Mouse (Mus musculus) hindbrain, embryonic 16.5 days (tissue): Measurements from ENCODE around the gene Icmt. TPM values are rescaled to one million over a fixed set of nuclear protein-coding genes. Genes with fewer than 3 reads are reported as not detected.

Source experiments
- ATAC-seq: fragments of 200-750 bp; cut with Nextera tagmentation; 2 replicates; pipeline ENCODE4 v1.8.0; 2017; ENCODE audit warnings: moderate TSS enrichment, moderate library complexity
- H3K27ac ChIP-seq: fragments of 300-500 bp; sonication (generic); 2 replicates; pipeline ENCODE4 v1.5.1; 2014; ENCODE audit warnings: low read depth, mild to moderate bottlenecking, control low read depth, low read length, moderate library complexity
- H3K27me3 ChIP-seq: fragments of 300-500 bp; sonication (generic); replicated peaks from 2 replicates; pipeline ENCODE4 v1.6.1; 2014; ENCODE audit warnings: low read length; ENCODE audit not compliant: control insufficient read depth, insufficient read depth
- H3K36me3 ChIP-seq: fragments of 300-500 bp; sonication (generic); 2 replicates; pipeline ENCODE4 v1.6.1; 2014; ENCODE audit warnings: mild to moderate bottlenecking, low read length, moderate library complexity, mixed read lengths; ENCODE audit not compliant: control insufficient read depth, insufficient read depth
- H3K4me1 ChIP-seq: fragments of 300-500 bp; sonication (generic); 2 replicates; pipeline ENCODE4 v1.6.1; 2014; ENCODE audit warnings: low read depth, low read length; ENCODE audit not compliant: control insufficient read depth, insufficient read depth
- H3K4me2 ChIP-seq: fragments of 300-500 bp; sonication (generic); 2 replicates; pipeline ENCODE4 v1.6.1; 2014; ENCODE audit warnings: mild to moderate bottlenecking, low read length, control low read depth, moderate library complexity
- H3K4me3 ChIP-seq: fragments of 300-500 bp; sonication (generic); 2 replicates; pipeline ENCODE4 v1.5.1; 2014; ENCODE audit warnings: mild to moderate bottlenecking, low read length, control low read depth, moderate library complexity
- H3K9ac ChIP-seq: fragments of 300-500 bp; sonication (generic); 2 replicates; pipeline ENCODE4 v1.6.1; 2014; ENCODE audit warnings: low read depth, mild to moderate bottlenecking, control low read depth, low read length, moderate library complexity
- H3K9me3 ChIP-seq: fragments of 300-500 bp; sonication (generic); 2 replicates; pipeline ENCODE4 v1.6.1; 2014; ENCODE audit warnings: mild to moderate bottlenecking, low read length, moderate library complexity; ENCODE audit not compliant: control insufficient read depth
- WGBS: fragments of 180-500 bp; shearing (Covaris S2); extraction: QIAGEN DNeasy Blood & Tissue Kit; methylation state at CpG from one replicate; pipeline ENCODE4 v1.1.7; 2014; 5-methylcytosine and 5-hydroxymethylcytosine counted together
- polyA plus RNA-seq: library from polyadenylated mRNA; unstranded; fragments of >200 nt; fragmentation: Nextera tagmentation; extraction: Ambion mirVana; gene quantifications from 2 replicates; pipeline ENCODE4 v1.2.1, GENCODE M21; 2015

The Icmt gene
- polyA plus RNA-seq, 1 experiment from 2014 or later, result 17.2 TPM

DNA sequence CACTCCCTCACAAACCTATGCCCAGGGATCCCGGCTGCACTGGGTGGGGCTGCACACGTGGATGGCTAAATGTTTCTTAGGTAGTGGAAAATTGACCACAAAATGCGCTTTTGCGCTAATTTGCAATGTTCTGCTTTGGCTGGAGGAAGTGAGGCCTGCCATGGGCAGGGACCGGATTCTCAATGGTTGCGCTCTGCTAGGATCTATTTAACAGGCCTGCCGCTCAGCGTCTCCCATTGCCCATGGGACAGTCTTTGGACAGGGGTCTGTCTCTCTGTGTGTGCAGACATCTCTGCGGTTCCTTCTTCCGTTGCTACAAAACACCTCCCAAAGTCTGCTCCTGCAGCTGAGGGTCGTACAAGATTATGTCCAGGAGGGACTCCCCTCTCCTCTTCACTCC lies 6.0 kb upstream of the Icmt start:
- peaks cover 27% of the 10 kb centered on the region for H3K4me1 ChIP-seq
- H3K4me3 ChIP-seq, result no peak overlapping the region
- H3K9ac ChIP-seq, result peak overlapping the region; percentile 59; the same call in 1 of the 2 replicates
- ATAC-seq, result no peak
- H3K27ac ChIP-seq, result no peak overlapping the region
- H3K27me3 ChIP-seq, result peaks cover 60% of the 10 kb centered on the region
- no peaks in the 10 kb centered on the region for H3K36me3 ChIP-seq
- 11% methylated on average over 11 of the region's 11 CpGs for WGBS
- no peaks in the 10 kb centered on the region for H3K9me3 ChIP-seq
- peak overlapping the region; percentile 61 for H3K4me2 ChIP-seq

GRCm38 (mm10) chr4:152291562-152291961 lies 5.5 kb upstream of the Icmt start, which contains the start of gene Hes3:
Gene Hes3 (minus strand): TSS chr4:152291662.
- ATAC-seq, result no peak
- H3K9me3 ChIP-seq, result no peaks in the 10 kb centered on the region
- H3K4me1 ChIP-seq, result peaks cover 23% of the 10 kb centered on the region
- H3K27ac ChIP-seq, result no peak within 1 kb of the TSS
- 12% methylated on average over 6 of the region's 6 CpGs for WGBS
- peaks cover 59% of the 10 kb centered on the region for H3K27me3 ChIP-seq
- peak within 1 kb of the TSS; percentile 59 for H3K9ac ChIP-seq
- H3K4me3 ChIP-seq, result peak within 1 kb of the TSS; percentile 31
- peak within 1 kb of the TSS; percentile 61 for H3K4me2 ChIP-seq
- no peaks in the 10 kb centered on the region for H3K36me3 ChIP-seq

- H3K4me2 ChIP-seq, result no peak overlapping the region
- H3K36me3 ChIP-seq, result no peaks in the 10 kb centered on the region
- H3K4me1 ChIP-seq, result peaks cover 18% of the 10 kb centered on the region
- ATAC-seq, result peak; percentile 40; the same call in 1 of the 2 replicates
- WGBS, result 7% methylated on average over 12 of the region's 12 CpGs
- no peaks in the 10 kb centered on the region for H3K9me3 ChIP-seq
- H3K27me3 ChIP-seq, result peaks cover 54% of the 10 kb centered on the region
- no peak overlapping the region for H3K27ac ChIP-seq
- H3K9ac ChIP-seq, result no peak overlapping the region
- H3K4me3 ChIP-seq, result no peak overlapping the region
Observed at GRCm38 (mm10) chr4:152292102-152292765, 4.8 kb upstream of the Icmt start.

DNA sequence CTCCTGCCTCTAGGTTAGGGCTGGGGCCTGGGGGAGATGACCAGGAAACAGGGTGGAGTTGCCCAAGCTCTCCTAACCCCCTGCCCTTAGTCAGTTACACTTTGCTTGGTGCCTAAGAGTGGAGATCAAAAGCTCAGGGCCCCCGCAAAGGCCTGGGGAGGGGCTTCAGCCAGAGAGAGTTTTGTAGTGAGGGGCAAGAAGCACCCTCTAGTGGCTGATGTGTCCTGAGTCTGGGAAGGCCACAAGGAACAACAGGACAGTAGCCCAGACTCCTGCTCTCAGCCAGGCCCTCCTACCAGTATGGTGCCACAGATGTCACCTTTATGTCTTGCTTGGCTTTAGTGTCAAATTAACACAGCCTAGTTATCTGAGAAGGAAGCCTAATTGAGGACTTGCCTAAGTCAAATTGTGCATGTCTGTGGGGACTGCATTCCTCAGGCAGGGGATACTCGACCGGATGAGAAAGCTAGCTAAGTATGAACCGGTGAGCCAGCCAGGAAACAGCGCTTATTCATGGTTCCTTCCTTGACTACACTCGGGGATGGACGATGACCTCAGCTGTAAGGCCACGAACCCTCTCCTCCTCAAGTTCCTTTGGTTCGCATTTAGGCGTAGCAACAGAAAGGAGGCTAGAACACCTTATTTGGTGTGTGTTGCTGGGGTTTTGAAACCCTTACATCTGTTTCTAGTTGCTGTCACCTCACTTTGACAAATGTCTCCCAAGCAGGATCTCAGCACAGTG lies 2.7 kb upstream of the Icmt start:
- peaks cover 46% of the 10 kb centered on the region for H3K27me3 ChIP-seq
- peaks cover 29% of the 10 kb centered on the region for H3K4me1 ChIP-seq
- ATAC-seq, result no peak

GRCm38 (mm10) chr4:152295916-152296315 lies 1.1 kb upstream of the Icmt start:
- H3K4me2 ChIP-seq, result no peak overlapping the region
- ATAC-seq, result no peak
- no peak overlapping the region for H3K4me3 ChIP-seq
- peaks cover 18% of the 10 kb centered on the region for H3K4me1 ChIP-seq
- H3K9ac ChIP-seq, result no peak overlapping the region
- H3K27me3 ChIP-seq, result peaks cover 35% of the 10 kb centered on the region
- H3K36me3 ChIP-seq, result peaks cover 3% of the 10 kb centered on the region
- H3K9me3 ChIP-seq, result no peaks in the 10 kb centered on the region
- 61% methylated on average over 4 of the region's 4 CpGs for WGBS
- no peak overlapping the region for H3K27ac ChIP-seq

More for the DNA sequence above, 2.7 kb upstream of the Icmt start:
- Histone ChIP-seq H3K9ac (no peak overlapping the region), H3K4me3 (no peak overlapping the region), H3K27ac (no peak overlapping the region), H3K9me3 (no peaks in the 10 kb centered on the region), H3K36me3 (no peaks in the 10 kb centered on the region), H3K4me2 (no peak overlapping the region)
- WGBS, result 52% methylated on average over 10 of the region's 10 CpGs

GRCm38 (mm10) chr4:152296371-152296770 lies 656 bp upstream of the Icmt start:
- no peak for ATAC-seq
- Histone ChIP-seq H3K4me3 (peak overlapping the region; percentile 88), H3K27me3 (peaks cover 31% of the 10 kb centered on the region), H3K4me2 (peak overlapping the region; percentile 65), H3K36me3 (peaks cover 3% of the 10 kb centered on the region), H3K4me1 (peaks cover 16% of the 10 kb centered on the region), H3K9me3 (no peaks in the 10 kb centered on the region), H3K27ac (no peak overlapping the region), H3K9ac (peak overlapping the region; percentile 55)
- 19% methylated on average over 8 of the region's 8 CpGs for WGBS

DNA sequence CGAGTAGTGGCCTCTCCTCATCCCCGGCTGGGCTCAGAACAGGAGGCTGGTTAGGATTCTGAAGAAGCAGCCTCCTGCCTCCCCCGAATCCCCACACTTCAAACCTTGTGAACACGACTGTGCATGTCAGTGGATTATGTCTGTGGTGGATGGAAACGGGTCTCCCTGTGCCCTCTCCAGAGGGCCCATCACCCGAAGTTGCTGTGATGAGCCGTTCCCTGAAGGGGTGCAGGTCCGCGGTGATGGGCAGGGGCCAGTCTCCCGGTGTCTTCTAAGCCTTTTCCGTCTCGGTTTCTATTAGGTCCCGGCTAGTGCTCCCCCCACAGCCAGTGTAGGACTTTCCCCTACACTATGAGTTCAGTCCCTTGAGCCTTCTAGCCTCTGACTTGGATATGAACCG lies 1.8 kb downstream of the Icmt start:
- 89% methylated on average over 14 of the region's 14 CpGs for WGBS
- peaks cover 10% of the 10 kb centered on the region for H3K36me3 ChIP-seq
- no peak for ATAC-seq

GRCm38 (mm10) chr4:152300375-152300774 lies 3.3 kb downstream of the Icmt start:
- Histone ChIP-seq H3K36me3 (peaks cover 12% of the 10 kb centered on the region), H3K4me1 (peaks cover 16% of the 10 kb centered on the region), H3K9me3 (no peaks in the 10 kb centered on the region), H3K27me3 (peaks cover 6% of the 10 kb centered on the region), H3K9ac (no peak overlapping the region), H3K4me2 (no peak overlapping the region), H3K27ac (no peak overlapping the region), H3K4me3 (no peak overlapping the region)
- ATAC-seq, result no peak
- WGBS, result 79% methylated on average over 8 of the region's 8 CpGs

More for the DNA sequence above, 1.8 kb downstream of the Icmt start:
- Histone ChIP-seq H3K4me1 (peaks cover 16% of the 10 kb centered on the region), H3K4me2 (no peak overlapping the region), H3K4me3 (no peak overlapping the region), H3K9ac (no peak overlapping the region), H3K27ac (no peak overlapping the region), H3K27me3 (peaks cover 15% of the 10 kb centered on the region), H3K9me3 (no peaks in the 10 kb centered on the region)

GRCm38 (mm10) chr4:152302012-152302411 lies 5.0 kb downstream of the Icmt start:
- Histone ChIP-seq H3K4me2 (no peak overlapping the region), H3K27ac (no peak overlapping the region), H3K9ac (no peak overlapping the region), H3K9me3 (no peaks in the 10 kb centered on the region), H3K4me3 (no peak overlapping the region), H3K27me3 (no peaks in the 10 kb centered on the region), H3K4me1 (peaks cover 12% of the 10 kb centered on the region), H3K36me3 (peaks cover 12% of the 10 kb centered on the region)
- ATAC-seq, result no peak
- 63% methylated on average over 11 of the region's 11 CpGs for WGBS
